Mouse (Mus musculus) ovary, postnatal 36 days (tissue): ENCODE measurements around the gene Olfr1431.
"Not testable (repeated sequence)": the region's sequence is repeated elsewhere in the genome, so short reads cannot be mapped to it uniquely, and the experiment has no call there.

ENCODE experiments used
- DNase-seq: peaks from one replicate; pipeline ENCODE4 v3.0.0; 2022; ENCODE audit warnings: low spot score, mixed read lengths

The Olfr1431 gene

GRCm38 (mm10) chr19:12200334-12200733, at the start of gene Olfr1431:
Olfr1431 (plus strand) TSS chr19:12200634.
- DNase-seq: no peak

DNA sequence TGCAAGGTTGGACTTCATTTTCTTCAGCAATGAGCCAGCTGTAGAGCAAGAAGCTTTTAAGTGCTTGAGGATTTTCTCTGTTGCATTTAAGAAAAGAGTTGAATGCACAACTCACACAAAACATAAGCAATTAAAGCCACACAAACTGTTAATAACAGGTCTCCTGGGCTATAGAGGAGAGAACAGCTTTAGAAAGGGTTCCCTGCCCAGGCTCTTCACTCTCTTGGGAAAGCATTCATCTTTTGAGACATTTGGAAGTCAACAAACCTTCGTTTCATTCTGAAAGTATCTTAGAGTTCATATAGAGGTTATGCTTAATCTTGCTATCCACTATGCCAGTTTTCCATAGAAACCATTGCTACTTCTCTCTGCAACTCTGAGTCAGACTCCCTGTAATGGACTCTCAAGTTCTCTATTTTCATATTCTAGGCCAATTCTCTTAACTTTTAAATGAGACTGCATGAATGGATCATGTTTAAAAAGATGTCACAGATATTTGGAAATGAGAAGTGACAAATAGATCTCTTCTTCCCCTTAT, 30.3 kb upstream of the Olfr1431 start, which contains the start of gene Olfr1555-ps1:
Gene Olfr1555-ps1 (minus strand): TSS at position 51 of the 538 bp plus-strand sequence.
- not testable (repeated sequence) for DNase-seq

DNA sequence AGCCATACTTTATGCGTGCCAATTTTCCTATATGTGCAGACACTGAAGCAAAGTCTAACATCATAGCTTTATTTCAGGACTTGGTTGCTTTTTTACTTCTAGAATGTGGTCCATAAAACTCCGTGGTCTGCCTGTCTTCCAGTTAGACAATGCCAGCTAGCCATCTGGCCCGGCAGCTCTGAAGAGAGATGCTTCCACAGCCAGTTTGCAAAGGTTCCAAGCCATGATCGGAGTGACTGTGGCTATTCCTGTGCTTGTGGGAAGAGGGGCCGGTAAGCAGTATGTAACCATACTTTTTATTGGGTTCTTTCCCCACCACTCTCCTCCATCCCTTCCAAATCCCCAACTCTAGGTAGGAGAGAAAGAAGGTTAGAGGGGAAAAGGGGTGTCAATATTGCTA, 25.0 kb upstream of the Olfr1431 start:
- not testable (repeated sequence) for DNase-seq

GRCm38 (mm10) chr19:12199076-12199475, 1.4 kb upstream of the Olfr1431 start:
- DNase-seq: not testable (repeated sequence)

GRCm38 (mm10) chr19:12232496-12232895, 32.1 kb downstream of the Olfr1431 start, which contains the start of gene Olfr1432:
Olfr1432 (minus strand) TSS chr19:12232596.
- not testable (repeated sequence) for DNase-seq

- DNase-seq: no peak
Observed at GRCm38 (mm10) chr19:12241559-12241958, 41.1 kb downstream of the Olfr1431 start, which contains the start of gene Olfr262. Olfr262 (minus strand) TSS chr19:12241659.

GRCm38 (mm10) chr19:12260732-12261131, 60.3 kb downstream of the Olfr1431 start, which contains the start of gene Olfr235:
Olfr235 (plus strand) TSS chr19:12261032.
- no peak for DNase-seq
